Mouse (Mus musculus) stomach, embryonic 16.5 days (tissue): ENCODE data around the gene Plod3. TPM values are rescaled to one million over a fixed set of nuclear protein-coding genes. Genes with fewer than 3 reads are reported as not detected.

Source experiments
- ATAC-seq: fragments of 200-750 bp; cut with Nextera tagmentation; 2 replicates; pipeline ENCODE4 v1.8.0; 2017; ENCODE audit warnings: moderate number of reproducible peaks, moderate TSS enrichment; ENCODE audit not compliant: insufficient read depth, low FRiP score
- H3K27ac ChIP-seq: fragments of 300-500 bp; sonication (generic); 2 replicates; pipeline ENCODE4 v1.5.1; 2014; ENCODE audit warnings: low read length
- H3K27me3 ChIP-seq: fragments of 300-500 bp; sonication (generic); 2 replicates; pipeline ENCODE4 v1.6.1; 2014; ENCODE audit warnings: low read length, control low read depth, mixed read lengths; ENCODE audit not compliant: control insufficient read depth, insufficient read depth
- H3K36me3 ChIP-seq: fragments of 300-500 bp; sonication (generic); 2 replicates; pipeline ENCODE4 v1.6.1; 2014; ENCODE audit warnings: low read length; ENCODE audit not compliant: control insufficient read depth, insufficient read depth
- H3K4me1 ChIP-seq: fragments of 300-500 bp; sonication (generic); 2 replicates; pipeline ENCODE4 v1.6.1; 2014; ENCODE audit warnings: low read length, control low read depth, mixed read lengths; ENCODE audit not compliant: control insufficient read depth, insufficient read depth
- H3K4me2 ChIP-seq: fragments of 300-500 bp; sonication (generic); 2 replicates; pipeline ENCODE4 v1.6.1; 2014; ENCODE audit warnings: low read depth, low read length, mixed read lengths
- H3K4me3 ChIP-seq: fragments of 300-500 bp; sonication (generic); replicated peaks from 2 replicates; pipeline ENCODE4 v1.5.1; 2014; ENCODE audit warnings: mild to moderate bottlenecking, low read length
- H3K9ac ChIP-seq: fragments of 300-500 bp; sonication (generic); 2 replicates; pipeline ENCODE4 v1.6.1; 2014; ENCODE audit warnings: low read length
- H3K9me3 ChIP-seq: fragments of 300-500 bp; sonication (generic); replicated peaks from 2 replicates; pipeline ENCODE4 v1.6.1; 2016; ENCODE audit warnings: low read length, control low read depth; ENCODE audit not compliant: control insufficient read depth
- WGBS: fragments of 180-500 bp; shearing (Covaris S2); extraction: QIAGEN DNeasy Blood & Tissue Kit; methylation state at CpG from one replicate; pipeline ENCODE4 v1.1.7; 2014; 5-methylcytosine and 5-hydroxymethylcytosine counted together
- polyA plus RNA-seq: library from polyadenylated mRNA; unstranded; fragments of >200 nt; fragmentation: Nextera tagmentation; extraction: Ambion mirVana; gene quantifications from 2 replicates; pipeline ENCODE4 v1.2.1, GENCODE M21; 2015

Plod3 gene
- polyA plus RNA-seq, 1 experiment from 2014 or later: 46.1 TPM

DNA sequence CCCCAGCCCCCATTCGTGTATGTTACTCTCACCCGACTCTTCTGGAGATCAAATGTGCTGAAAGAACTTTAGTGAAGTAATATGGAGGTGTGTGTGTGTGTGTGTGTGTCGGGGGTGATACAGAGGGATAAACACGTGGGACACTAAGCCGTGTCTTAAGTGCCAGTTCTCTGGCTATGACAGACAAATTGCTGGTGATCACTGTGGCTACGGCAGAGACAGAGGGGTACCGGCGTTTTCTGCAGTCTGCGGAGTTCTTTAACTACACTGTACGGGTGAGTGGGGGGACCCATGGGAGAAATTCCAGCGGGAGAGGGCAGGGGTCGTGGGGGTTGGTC is 1.1 kb downstream of the Plod3 start, which contains the start of gene Znhit1:
Gene Znhit1 (minus strand): TSS at position 88 of the 338 bp plus-strand sequence.
- Histone ChIP-seq H3K4me1 (peaks cover 15% of the 10 kb centered on the region), H3K4me2 (peak within 1 kb of the TSS; percentile 79), H3K27ac (peak within 1 kb of the TSS; percentile 93), H3K9ac (peak within 1 kb of the TSS; percentile 95), H3K36me3 (peaks cover 27% of the 10 kb centered on the region), H3K9me3 (no peaks in the 10 kb centered on the region), H3K27me3 (no peaks in the 10 kb centered on the region), H3K4me3 (peak within 1 kb of the TSS; percentile 91)
- ATAC-seq: no peak
- 3% methylated on average over 12 of the region's 12 CpGs for WGBS

DNA sequence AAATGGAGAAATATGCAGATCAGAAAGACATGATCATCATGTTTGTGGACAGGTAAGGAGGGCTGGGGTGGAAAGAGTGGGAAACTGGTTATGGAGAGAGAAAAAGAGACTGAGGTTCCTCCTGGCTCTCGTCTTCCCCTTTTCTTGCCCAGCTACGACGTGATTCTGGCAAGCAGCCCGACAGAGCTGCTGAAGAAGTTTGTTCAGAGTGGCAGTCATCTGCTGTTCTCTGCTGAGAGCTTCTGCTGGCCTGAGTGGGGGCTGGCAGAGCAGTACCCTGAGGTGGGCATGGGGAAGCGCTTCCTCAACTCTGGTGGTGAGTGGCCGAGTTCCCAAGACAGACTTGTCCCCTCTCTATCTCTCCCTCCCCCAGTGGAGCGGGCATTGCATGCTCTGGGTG is 1.6 kb downstream of the Plod3 start:
- Histone ChIP-seq H3K27ac (no peak overlapping the region; the same call in 1 of the 2 replicates), H3K4me1 (peaks cover 15% of the 10 kb centered on the region), H3K4me2 (peak overlapping the region; percentile 79), H3K9ac (peak overlapping the region; percentile 95), H3K9me3 (no peaks in the 10 kb centered on the region), H3K36me3 (peaks cover 27% of the 10 kb centered on the region), H3K27me3 (no peaks in the 10 kb centered on the region), H3K4me3 (peak overlapping the region; percentile 91)
- 50% methylated on average over 7 of the region's 7 CpGs for WGBS
- ATAC-seq: no peak

DNA sequence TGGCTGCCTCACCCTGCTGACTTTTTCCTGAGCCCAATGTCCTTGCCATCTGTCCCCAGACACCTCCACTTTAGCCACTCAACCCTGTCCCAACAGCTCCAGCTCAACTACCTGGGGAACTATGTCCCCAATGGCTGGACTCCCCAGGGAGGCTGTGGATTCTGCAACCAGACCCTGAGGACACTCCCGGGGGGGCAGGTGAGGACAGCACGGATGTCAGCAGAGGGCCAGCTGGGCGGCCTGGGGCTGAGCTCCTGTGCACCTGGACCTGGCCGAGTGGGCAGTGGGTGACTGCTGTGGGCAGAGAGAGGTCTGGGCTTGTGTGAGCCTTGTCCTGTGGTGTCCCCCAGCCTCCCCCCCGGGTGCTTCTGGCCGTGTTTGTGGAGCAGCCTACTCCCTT is 3.0 kb downstream of the Plod3 start:
- no peak overlapping the region for H3K27ac ChIP-seq
- no peaks in the 10 kb centered on the region for H3K27me3 ChIP-seq
- no peak overlapping the region for H3K4me2 ChIP-seq
- H3K9me3 ChIP-seq: no peaks in the 10 kb centered on the region
- peaks cover 33% of the 10 kb centered on the region for H3K36me3 ChIP-seq
- WGBS: 95% methylated on average over 6 of the region's 6 CpGs
- H3K4me1 ChIP-seq: peaks cover 15% of the 10 kb centered on the region
- no peak for ATAC-seq
- no peak overlapping the region for H3K9ac ChIP-seq
- no peak overlapping the region for H3K4me3 ChIP-seq

DNA sequence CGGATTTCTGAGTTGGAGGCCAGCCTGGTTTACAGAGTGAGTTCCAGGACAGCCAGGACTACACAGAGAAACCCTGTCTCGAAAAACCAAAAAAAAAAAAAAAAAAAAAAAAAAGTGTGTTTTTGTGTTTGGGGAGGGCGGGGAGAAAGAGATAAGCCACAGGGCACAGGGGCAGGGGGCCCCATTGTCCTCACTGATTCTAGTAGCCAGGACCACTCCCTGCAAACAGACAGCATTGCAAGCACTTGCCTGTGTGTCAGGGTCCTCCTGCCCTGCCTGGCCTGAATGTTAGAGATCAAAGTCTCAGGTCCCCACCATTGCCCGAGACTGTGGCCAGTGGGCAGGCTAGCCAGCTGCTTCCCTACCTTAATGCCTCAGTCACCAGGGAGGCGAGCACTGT is 12.6 kb downstream of the Plod3 start:
- ATAC-seq: no peak
- Histone ChIP-seq H3K4me3 (no peak overlapping the region), H3K27me3 (no peaks in the 10 kb centered on the region), H3K36me3 (peaks cover under 1% of the 10 kb centered on the region; the same call in 1 of the 2 replicates), H3K4me2 (no peak overlapping the region), H3K9ac (no peak overlapping the region), H3K4me1 (no peaks in the 10 kb centered on the region), H3K9me3 (no peaks in the 10 kb centered on the region), H3K27ac (no peak overlapping the region)
- WGBS: 68% methylated on average over 5 of the region's 5 CpGs

DNA sequence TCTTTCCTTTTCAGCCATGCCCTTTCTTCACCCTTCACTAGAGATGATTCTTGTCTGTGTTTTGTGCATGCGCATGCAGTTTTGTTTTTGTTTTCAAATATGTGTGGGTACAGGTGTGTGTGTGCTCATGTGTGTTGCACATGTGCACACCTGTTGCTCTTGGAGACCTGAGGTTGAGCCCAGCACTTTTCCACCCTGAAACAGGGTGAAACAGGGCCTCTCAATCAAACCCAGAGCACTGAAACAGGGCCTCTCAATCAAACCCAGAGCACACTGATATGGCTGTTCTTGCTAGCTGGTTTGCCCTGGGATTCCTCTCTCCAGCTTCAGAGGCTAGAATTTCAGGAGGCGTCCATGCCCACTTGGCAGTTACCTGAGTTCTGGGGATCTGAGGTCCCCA is 13.8 kb downstream of the Plod3 start:
- 78% methylated on average over 2 of the region's 2 CpGs for WGBS

DNA sequence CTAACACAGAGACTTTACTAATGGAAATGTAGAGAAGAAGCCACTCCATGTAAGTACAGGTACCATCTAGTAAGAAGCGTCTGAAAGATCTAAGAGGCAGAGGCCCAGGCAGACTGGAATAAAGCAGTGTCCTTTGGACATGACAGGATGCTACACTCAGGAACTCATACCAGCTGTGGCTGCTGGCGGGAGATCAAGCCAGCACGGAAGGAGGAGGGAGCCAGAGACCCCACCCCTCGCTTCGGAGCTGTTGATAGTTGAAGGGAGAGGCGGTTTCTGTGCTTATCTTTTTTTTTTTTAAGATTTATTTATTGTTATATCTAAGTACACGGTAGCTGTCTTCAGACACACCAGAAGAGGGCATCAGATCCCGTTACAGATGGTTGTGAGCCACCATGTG is 20.5 kb downstream of the Plod3 start:
- H3K36me3 ChIP-seq: no peaks in the 10 kb centered on the region
- ATAC-seq: no peak
- peaks cover 3% of the 10 kb centered on the region; the same call in 1 of the 2 replicates for H3K4me1 ChIP-seq
- no peak overlapping the region for H3K9ac ChIP-seq
- H3K27me3 ChIP-seq: no peaks in the 10 kb centered on the region
- H3K4me3 ChIP-seq: no peak overlapping the region
- H3K27ac ChIP-seq: no peak overlapping the region
- 38% methylated on average over 8 of the region's 8 CpGs for WGBS
- no peak overlapping the region for H3K4me2 ChIP-seq
- H3K9me3 ChIP-seq: no peaks in the 10 kb centered on the region

More for the DNA sequence above, 13.8 kb downstream of the Plod3 start:
- no peak for ATAC-seq
- Histone ChIP-seq H3K27me3 (no peaks in the 10 kb centered on the region), H3K4me1 (no peaks in the 10 kb centered on the region), H3K36me3 (no peaks in the 10 kb centered on the region), H3K9me3 (no peaks in the 10 kb centered on the region), H3K4me3 (no peak overlapping the region), H3K27ac (no peak overlapping the region), H3K4me2 (no peak overlapping the region), H3K9ac (no peak overlapping the region)

DNA sequence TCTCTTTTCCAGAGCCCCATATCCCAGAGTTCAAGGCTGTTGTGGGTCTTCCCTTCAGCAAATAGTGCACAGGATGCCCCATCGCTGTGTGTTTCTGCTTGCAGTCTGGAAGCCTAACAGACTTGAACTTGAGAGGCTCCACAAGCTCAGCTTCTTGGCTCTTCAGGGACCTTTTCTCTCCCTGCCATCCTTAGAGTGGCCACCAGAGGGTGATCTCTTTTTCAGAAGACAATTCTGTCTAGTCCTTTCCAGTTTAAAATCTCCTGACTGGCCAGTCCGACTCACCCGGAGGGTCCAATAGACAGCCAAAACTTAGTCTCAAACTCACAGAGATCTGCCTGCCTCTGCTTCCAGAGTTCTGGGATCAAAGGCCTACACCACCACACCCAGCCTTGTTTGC is 23.2 kb downstream of the Plod3 start:
- Histone ChIP-seq H3K36me3 (no peaks in the 10 kb centered on the region), H3K4me3 (no peak overlapping the region), H3K9ac (no peak overlapping the region), H3K27ac (no peak overlapping the region), H3K4me1 (peaks cover 3% of the 10 kb centered on the region; the same call in 1 of the 2 replicates), H3K4me2 (no peak overlapping the region), H3K9me3 (no peaks in the 10 kb centered on the region), H3K27me3 (no peaks in the 10 kb centered on the region)
- 36% methylated on average over 3 of the region's 3 CpGs for WGBS
- ATAC-seq: no peak

DNA sequence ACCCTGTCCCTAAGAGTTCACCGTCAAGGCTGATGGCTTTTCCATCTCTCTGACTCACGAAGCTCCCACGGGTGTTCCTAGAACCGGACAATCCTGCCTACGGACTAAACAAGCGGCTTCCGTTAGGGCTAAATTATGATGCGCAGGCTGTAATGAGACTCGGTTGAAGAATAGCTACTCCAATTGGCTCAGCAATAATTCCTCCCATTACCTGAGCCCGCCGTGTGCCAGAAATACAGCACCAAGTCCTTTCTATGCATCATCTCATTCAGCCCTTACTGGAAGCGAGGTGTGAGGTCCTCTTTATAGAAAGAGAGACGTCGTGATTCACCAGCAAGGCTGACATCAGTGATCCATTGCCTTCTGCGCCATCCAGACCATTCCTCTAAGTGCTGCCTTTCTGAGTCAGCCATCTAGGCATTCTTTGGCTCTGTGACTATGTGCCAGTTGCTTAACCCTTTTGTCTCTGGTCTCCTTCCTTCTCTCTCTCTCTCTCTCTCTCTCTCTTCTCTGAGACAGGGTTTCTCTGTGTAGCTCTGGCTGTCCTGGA is 25.7 kb downstream of the Plod3 start:
- H3K9ac ChIP-seq: no peak overlapping the region
- no peaks in the 10 kb centered on the region for H3K36me3 ChIP-seq
- H3K4me2 ChIP-seq: no peak overlapping the region
- H3K4me1 ChIP-seq: no peaks in the 10 kb centered on the region
- H3K9me3 ChIP-seq: no peaks in the 10 kb centered on the region; the same call in 1 of the 2 replicates
- no peak overlapping the region for H3K27ac ChIP-seq
- WGBS: 69% methylated on average over 15 of the region's 15 CpGs
- H3K27me3 ChIP-seq: no peaks in the 10 kb centered on the region
- ATAC-seq: no peak
- no peak overlapping the region for H3K4me3 ChIP-seq

DNA sequence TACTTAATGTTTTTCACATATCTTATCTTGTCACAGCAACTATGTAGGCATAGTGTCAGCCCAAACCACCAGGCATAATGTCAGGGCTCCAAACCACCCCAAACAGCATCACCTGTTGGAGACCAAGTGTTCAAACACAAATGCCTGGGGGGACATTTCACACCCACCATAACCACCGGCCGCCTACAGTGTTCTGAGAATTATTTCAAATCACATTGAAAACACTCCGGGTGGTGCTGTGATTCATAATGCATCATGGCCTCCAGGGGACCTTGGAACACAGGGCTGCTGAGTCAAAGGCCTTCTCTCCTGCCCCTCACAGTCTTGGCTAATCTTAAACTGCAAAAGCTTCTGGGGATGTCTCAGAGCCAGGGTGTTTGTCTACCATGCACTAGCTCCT is 29.1 kb downstream of the Plod3 start:
- Histone ChIP-seq H3K4me3 (no peak overlapping the region), H3K27ac (no peak overlapping the region), H3K36me3 (no peaks in the 10 kb centered on the region), H3K4me2 (no peak overlapping the region), H3K9me3 (no peaks in the 10 kb centered on the region; the same call in 1 of the 2 replicates), H3K9ac (no peak overlapping the region), H3K27me3 (no peaks in the 10 kb centered on the region), H3K4me1 (no peaks in the 10 kb centered on the region)
- no peak for ATAC-seq
- 85% methylated on average over 3 of the region's 3 CpGs for WGBS
